Mouse (Mus musculus) hindbrain, embryonic 10.5 days (tissue): Measurements from ENCODE around the gene Xxylt1. TPM values are rescaled to one million over a fixed set of nuclear protein-coding genes. Genes with fewer than 3 reads are reported as not detected.
A peak's percentile ranks its signal among the peaks of the same experiment; 100 is the strongest.

Experiments
- DNase-seq: peaks from one replicate; pipeline ENCODE4 v3.0.0-alpha.2; 2017; ENCODE audit warnings: low spot score
- H3K27ac ChIP-seq: fragments of 300-500 bp; sonication (generic); 2 replicates; pipeline ENCODE4 v1.5.1; 2016; ENCODE audit warnings: mild to moderate bottlenecking, moderate library complexity
- H3K27me3 ChIP-seq: fragments of 300-500 bp; sonication (generic); 2 replicates; pipeline ENCODE4 v1.6.1; 2016; ENCODE audit warnings: mild to moderate bottlenecking; ENCODE audit not compliant: poor library complexity, insufficient read depth, severe bottlenecking
- H3K36me3 ChIP-seq: fragments of 300-500 bp; sonication (generic); 2 replicates; pipeline ENCODE4 v1.6.1; 2016; ENCODE audit warnings: mild to moderate bottlenecking, moderate library complexity
- H3K4me1 ChIP-seq: fragments of 300-500 bp; sonication (generic); replicated peaks from 2 replicates; pipeline ENCODE4 v1.6.1; 2016; ENCODE audit warnings: mild to moderate bottlenecking
- H3K4me3 ChIP-seq: fragments of 300-500 bp; sonication (generic); 2 replicates; pipeline ENCODE4 v1.5.1; 2016; ENCODE audit warnings: mild to moderate bottlenecking, moderate library complexity
- H3K9me3 ChIP-seq: fragments of 300-500 bp; sonication (generic); 2 replicates; pipeline ENCODE4 v1.6.1; 2016; ENCODE audit warnings: mild to moderate bottlenecking, moderate library complexity
- WGBS: fragments of 180-500 bp; shearing (Covaris S2); methylation state at CpG from one replicate; pipeline ENCODE4 v1.1.7; 2016; 5-methylcytosine and 5-hydroxymethylcytosine counted together
- polyA plus RNA-seq: library from polyadenylated mRNA; unstranded; fragments of >200 nt; fragmentation: Nextera tagmentation; extraction: Ambion mirVana; gene quantifications from 2 replicates; pipeline ENCODE4 v1.2.1, GENCODE M21; 2016

Gene Xxylt1
- polyA plus RNA-seq, 1 experiment from 2014 or later, result 12.1 TPM

DNA sequence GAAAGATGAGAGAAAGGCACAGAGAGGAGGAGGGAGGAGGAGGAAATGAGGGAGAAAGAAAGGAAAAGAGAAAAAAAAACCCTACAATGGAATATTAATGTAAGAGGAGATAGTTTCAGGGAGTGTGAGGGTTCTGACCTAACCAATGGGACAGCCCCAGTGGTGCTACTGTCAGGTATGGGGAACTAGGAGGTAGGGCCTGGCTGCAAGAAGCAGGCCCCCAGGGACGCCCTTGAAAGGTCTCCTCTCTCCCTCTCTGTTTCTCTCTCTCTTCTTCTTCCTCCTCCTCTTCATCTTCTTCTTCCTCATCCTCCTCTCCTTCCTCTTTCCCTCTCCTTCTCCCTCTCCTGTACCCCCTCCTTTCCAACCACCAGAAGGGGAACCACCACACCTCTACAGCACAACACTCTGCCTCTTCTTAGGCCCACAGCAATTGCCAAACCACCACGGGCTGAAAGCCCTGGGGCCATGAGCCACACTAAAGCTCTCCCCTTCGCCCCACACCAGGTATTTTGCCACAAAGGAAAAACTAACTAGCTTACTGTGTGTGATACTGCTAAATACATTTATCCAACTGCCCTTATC lies 6.8 kb downstream of the Xxylt1 start:
- no peaks in the 10 kb centered on the region for H3K9me3 ChIP-seq
- DNase-seq, result no peak
- WGBS, result 87% methylated on average over 3 of the region's 3 CpGs
- no peak overlapping the region for H3K4me3 ChIP-seq
- peaks cover 17% of the 10 kb centered on the region for H3K4me1 ChIP-seq
- H3K27ac ChIP-seq, result no peak overlapping the region
- no peaks in the 10 kb centered on the region for H3K27me3 ChIP-seq
- peaks cover 6% of the 10 kb centered on the region; the same call in 1 of the 2 replicates for H3K36me3 ChIP-seq

DNA sequence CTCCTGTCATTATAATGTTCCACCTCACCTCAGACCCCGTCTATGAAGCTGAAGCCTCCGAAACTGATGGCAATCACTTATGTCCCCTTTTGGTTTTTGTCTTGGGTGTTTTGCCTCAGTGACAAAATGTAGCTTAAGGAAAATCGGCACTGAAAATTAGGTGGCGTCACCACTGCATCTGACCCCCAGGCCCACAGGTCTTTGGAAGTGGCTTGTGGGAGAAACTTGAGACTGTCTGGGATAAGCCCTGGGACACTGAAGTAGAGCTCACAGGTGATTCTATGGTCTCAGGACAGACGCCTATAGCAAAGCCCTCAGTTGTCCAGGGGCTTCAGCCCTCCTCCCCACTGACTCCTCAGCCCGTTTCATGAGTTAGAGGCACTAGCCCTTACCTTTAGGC lies 9.5 kb downstream of the Xxylt1 start:
- 89% methylated on average over 6 of the region's 6 CpGs for WGBS
- no peaks in the 10 kb centered on the region for H3K27me3 ChIP-seq
- H3K27ac ChIP-seq, result no peak overlapping the region
- no peaks in the 10 kb centered on the region for H3K36me3 ChIP-seq
- H3K4me3 ChIP-seq, result no peak overlapping the region
- H3K9me3 ChIP-seq, result no peaks in the 10 kb centered on the region
- no peak for DNase-seq
- H3K4me1 ChIP-seq, result peaks cover 25% of the 10 kb centered on the region

DNA sequence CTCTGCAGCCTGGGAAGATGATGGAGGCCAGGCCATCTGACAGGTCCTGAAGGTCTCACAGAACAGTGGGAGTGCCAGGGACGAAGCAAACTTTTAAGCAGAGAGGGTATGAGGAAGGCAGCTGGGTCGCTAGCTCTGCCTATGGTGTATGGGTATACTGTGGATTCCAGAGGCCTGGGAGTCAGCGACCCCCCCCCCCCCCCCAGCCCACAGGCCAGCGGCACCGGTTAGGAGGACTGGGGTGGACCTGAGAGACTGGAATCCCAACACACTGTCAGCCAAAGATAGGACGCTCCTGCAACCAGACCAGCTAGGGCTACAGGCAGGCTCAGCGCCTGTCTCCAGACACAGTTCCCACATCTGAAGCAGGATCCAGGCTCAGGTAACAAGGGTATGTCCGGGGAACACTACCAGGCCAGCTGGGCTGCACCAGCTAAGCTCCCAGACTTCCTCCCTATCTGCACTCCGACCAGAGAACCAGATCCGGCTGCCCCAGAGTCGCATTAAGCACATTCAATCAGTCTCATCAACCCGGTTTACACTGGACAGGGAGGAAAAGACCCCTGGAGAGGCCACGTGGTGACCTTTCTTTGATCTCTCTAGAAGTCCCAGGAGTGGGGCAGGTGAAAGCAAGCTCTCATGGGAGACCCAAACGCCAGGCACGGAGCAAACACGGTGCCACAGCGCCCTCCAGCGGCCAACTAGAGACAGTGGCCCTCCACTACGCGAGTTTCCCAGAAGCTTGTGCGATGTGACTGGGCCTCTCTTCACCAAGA lies 10.7 kb downstream of the Xxylt1 start:
- Histone ChIP-seq H3K27me3 (no peaks in the 10 kb centered on the region), H3K4me1 (peaks cover 36% of the 10 kb centered on the region), H3K4me3 (peak overlapping the region; percentile 20; the same call in 1 of the 2 replicates), H3K36me3 (no peaks in the 10 kb centered on the region), H3K9me3 (no peaks in the 10 kb centered on the region), H3K27ac (peak overlapping the region; percentile 46)
- WGBS, result 22% methylated on average over 21 of the region's 21 CpGs
- DNase-seq, result peak; percentile 86

- H3K27ac ChIP-seq, result no peak overlapping the region
- H3K36me3 ChIP-seq, result no peaks in the 10 kb centered on the region
- H3K4me1 ChIP-seq, result peaks cover 40% of the 10 kb centered on the region
- no peak overlapping the region for H3K4me3 ChIP-seq
- no peaks in the 10 kb centered on the region for H3K9me3 ChIP-seq
- no peaks in the 10 kb centered on the region for H3K27me3 ChIP-seq
- no peak for DNase-seq
- WGBS, result 87% methylated on average over 14 of the region's 14 CpGs
Measured at GRCm38 (mm10) chr16:31069211-31070166, 11.7 kb downstream of the Xxylt1 start.

- 0 out of 2 replicates have a peak overlapping the region, but pooled peaks have one; percentile 19 for H3K27ac ChIP-seq
- H3K4me1 ChIP-seq, result peaks cover 40% of the 10 kb centered on the region
- H3K36me3 ChIP-seq, result no peaks in the 10 kb centered on the region
- 85% methylated on average over 7 of the region's 7 CpGs for whole genome bisulfite sequencing
- no peaks in the 10 kb centered on the region for H3K9me3 ChIP-seq
- DNase-seq, result no peak
- no peak overlapping the region for H3K4me3 ChIP-seq
- no peaks in the 10 kb centered on the region for H3K27me3 ChIP-seq
Measured at GRCm38 (mm10) chr16:31068280-31068679, 13.0 kb downstream of the Xxylt1 start.

DNA sequence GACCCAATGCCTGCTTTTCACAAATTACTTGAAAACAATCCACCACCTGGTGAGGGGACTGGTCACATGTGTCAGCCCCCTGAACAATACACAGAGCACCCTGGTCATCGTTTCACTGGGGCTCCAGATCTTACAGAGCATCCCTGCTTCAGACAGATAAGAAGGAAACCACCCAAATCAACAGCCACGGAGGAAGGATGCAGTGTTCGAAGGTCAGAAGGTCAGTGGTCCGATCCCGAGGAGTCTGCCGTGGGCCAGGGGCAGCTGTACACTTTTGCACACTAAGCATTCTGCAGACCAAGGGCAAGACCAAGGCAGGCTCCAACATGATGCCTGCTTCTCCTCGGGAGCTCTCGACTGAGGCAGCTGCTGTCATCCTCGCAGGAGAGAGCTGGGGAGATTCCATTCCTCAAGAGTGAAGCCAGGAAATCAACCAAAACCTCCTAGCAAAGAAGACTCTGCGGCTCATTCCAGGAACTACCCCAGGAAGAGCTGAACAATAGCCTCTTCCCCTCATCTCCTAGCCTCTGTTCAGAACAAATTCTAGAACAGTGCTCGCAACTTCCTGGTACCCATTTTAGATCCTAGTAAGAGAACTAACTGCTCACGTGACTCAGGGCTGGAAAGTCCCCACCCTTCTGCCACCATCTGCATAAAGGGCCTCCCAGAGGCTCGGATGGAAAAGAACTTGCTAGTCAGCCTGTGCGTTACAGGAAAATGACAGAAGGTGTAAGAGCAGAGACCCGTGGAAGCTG lies 14.7 kb downstream of the Xxylt1 start:
- 68% methylated on average over 15 of the region's 15 CpGs for WGBS
- no peak for DNase-seq
- H3K9me3 ChIP-seq, result no peaks in the 10 kb centered on the region
- no peaks in the 10 kb centered on the region for H3K27me3 ChIP-seq
- H3K4me1 ChIP-seq, result peaks cover 45% of the 10 kb centered on the region
- H3K4me3 ChIP-seq, result no peak overlapping the region
- no peaks in the 10 kb centered on the region for H3K36me3 ChIP-seq
- peak overlapping the region; percentile 46 for H3K27ac ChIP-seq

GRCm38 (mm10) chr16:31064782-31065181 lies 16.4 kb downstream of the Xxylt1 start:
- Histone ChIP-seq H3K4me1 (peaks cover 36% of the 10 kb centered on the region), H3K4me3 (no peak overlapping the region), H3K27me3 (no peaks in the 10 kb centered on the region), H3K9me3 (no peaks in the 10 kb centered on the region), H3K36me3 (no peaks in the 10 kb centered on the region), H3K27ac (no peak overlapping the region)
- no peak for DNase-seq
- 96% methylated on average over 6 of the region's 6 CpGs for WGBS

DNA sequence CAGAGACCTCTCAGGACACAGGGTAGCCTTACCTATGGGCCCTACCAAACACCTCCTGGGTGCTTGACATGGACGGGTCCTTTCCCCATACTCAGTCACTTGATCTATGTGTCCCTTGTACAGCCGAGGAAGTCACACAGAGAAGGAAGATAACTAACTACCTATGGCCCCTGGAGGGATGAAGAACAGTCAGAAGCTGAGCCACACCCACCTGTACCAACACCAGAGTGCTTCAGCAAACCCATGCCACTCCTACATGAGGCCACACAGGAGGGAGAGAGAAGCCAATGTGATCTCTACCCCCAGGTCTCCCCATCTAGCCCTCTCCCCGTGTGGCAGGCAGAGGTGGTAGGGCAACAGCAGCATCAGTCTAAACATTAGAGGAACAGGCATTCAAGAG lies 18.3 kb downstream of the Xxylt1 start:
- H3K27ac ChIP-seq, result no peak overlapping the region
- 80% methylated on average over 3 of the region's 3 CpGs for WGBS
- H3K9me3 ChIP-seq, result no peaks in the 10 kb centered on the region
- peaks cover 44% of the 10 kb centered on the region for H3K4me1 ChIP-seq
- no peak overlapping the region for H3K4me3 ChIP-seq
- DNase-seq, result no peak
- no peaks in the 10 kb centered on the region for H3K27me3 ChIP-seq
- no peaks in the 10 kb centered on the region for H3K36me3 ChIP-seq

DNA sequence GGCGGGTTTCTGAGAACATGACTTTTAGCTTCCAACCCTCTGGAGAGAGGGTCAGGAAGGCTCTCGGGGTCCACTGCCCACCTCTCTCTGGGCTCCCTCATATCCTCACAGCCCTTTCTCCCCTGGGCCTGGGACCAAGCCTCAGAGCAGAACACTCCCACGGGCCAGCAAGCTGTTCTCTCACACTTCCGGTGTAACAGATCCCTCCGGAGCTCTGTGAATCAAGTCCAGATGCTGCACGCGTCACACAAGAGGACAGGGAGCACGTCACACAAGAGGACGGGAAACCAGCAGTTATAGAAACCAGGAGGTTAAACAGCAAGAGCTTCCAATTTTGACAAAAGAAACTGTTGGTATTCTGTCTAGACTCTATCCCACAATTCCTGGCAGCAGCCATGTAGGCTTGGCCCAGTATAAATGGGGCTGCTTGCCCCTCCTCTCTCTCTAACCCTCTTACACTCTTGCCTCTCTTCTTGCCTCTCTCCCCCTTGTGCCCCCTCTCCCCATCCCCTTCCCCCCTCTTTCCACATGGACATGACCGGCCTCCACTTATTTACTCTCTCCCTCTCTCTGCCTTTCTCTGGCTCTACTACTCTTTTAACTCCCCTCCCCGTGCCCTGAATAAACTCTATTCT lies 19.9 kb downstream of the Xxylt1 start:
- DNase-seq, result peak; percentile 16
- Histone ChIP-seq H3K27ac (0 out of 2 replicates have a peak overlapping the region, but pooled peaks have one; percentile 18), H3K27me3 (no peaks in the 10 kb centered on the region), H3K4me1 (peaks cover 38% of the 10 kb centered on the region), H3K36me3 (no peaks in the 10 kb centered on the region), H3K4me3 (no peak overlapping the region), H3K9me3 (no peaks in the 10 kb centered on the region)
- 72% methylated on average over 11 of the region's 11 CpGs for WGBS

- WGBS, result 93% methylated on average over 13 of the region's 13 CpGs
Measured at GRCm38 (mm10) chr16:31060714-31061113, 20.5 kb downstream of the Xxylt1 start.

GRCm38 (mm10) chr16:31060226-31060625 lies 21.0 kb downstream of the Xxylt1 start:
- WGBS, result 96% methylated on average over 3 of the region's 3 CpGs
- Histone ChIP-seq H3K4me3 (no peak overlapping the region), H3K27ac (no peak overlapping the region), H3K27me3 (no peaks in the 10 kb centered on the region), H3K36me3 (no peaks in the 10 kb centered on the region), H3K9me3 (no peaks in the 10 kb centered on the region), H3K4me1 (peaks cover 30% of the 10 kb centered on the region)
- DNase-seq, result no peak

More at GRCm38 (mm10) chr16:31060714-31061113, 20.5 kb downstream of the Xxylt1 start:
- Histone ChIP-seq H3K27me3 (no peaks in the 10 kb centered on the region), H3K4me1 (peaks cover 35% of the 10 kb centered on the region), H3K9me3 (no peaks in the 10 kb centered on the region), H3K27ac (0 out of 2 replicates have a peak overlapping the region, but pooled peaks have one; percentile 18), H3K4me3 (no peak overlapping the region), H3K36me3 (no peaks in the 10 kb centered on the region)
- no peak for DNase-seq

DNA sequence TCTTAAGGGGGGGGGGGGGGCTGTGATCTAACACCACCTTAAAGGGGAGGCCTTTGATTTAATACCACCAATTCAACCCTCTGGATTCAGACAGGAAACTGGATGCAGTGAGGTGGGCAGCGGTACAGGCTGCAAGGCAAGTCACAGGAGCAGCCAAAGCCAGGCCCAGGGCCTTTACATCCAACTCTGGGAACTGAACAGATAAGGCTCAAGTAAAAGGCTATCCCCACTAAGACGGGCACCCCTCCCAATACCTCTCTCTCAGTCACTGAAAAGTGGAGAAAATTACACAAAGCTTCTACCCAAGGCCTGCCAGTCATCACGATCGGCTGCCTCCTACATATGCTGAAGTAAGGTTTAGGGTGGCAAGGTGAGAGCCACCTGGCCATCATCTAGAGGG lies 21.5 kb downstream of the Xxylt1 start:
- no peak overlapping the region for H3K27ac ChIP-seq
- DNase-seq, result no peak
- H3K4me1 ChIP-seq, result peaks cover 29% of the 10 kb centered on the region
- H3K9me3 ChIP-seq, result no peaks in the 10 kb centered on the region
- no peaks in the 10 kb centered on the region for H3K36me3 ChIP-seq
- WGBS, result 93% methylated on average over 4 of the region's 4 CpGs
- no peak overlapping the region for H3K4me3 ChIP-seq
- H3K27me3 ChIP-seq, result no peaks in the 10 kb centered on the region
